Mouse (Mus musculus) midbrain, embryonic 16.5 days (tissue): Measurements from ENCODE around the gene Naip2. TPM values are rescaled to one million over a fixed set of nuclear protein-coding genes. Genes with fewer than 3 reads are reported as not detected.
A peak's percentile ranks its signal among the peaks of the same experiment; 100 is the strongest.
"Not testable (repeated sequence)": the region's sequence is repeated elsewhere in the genome, so short reads cannot be mapped to it uniquely, and the experiment has no call there.

Experiments used
- ATAC-seq: fragments of 200-750 bp; cut with Nextera tagmentation; 2 replicates; pipeline ENCODE4 v1.8.0; 2017; ENCODE audit warnings: moderate TSS enrichment
- H3K27ac ChIP-seq: fragments of 300-500 bp; sonication (generic); 2 replicates; pipeline ENCODE4 v1.5.1; 2014; ENCODE audit warnings: mild to moderate bottlenecking, low read length, mixed read lengths
- H3K27me3 ChIP-seq: fragments of 300-500 bp; sonication (generic); 2 replicates; pipeline ENCODE4 v1.6.1; 2014; ENCODE audit warnings: low read depth, low read length, mixed read lengths; ENCODE audit not compliant: control insufficient read depth, insufficient read depth
- H3K36me3 ChIP-seq: fragments of 300-500 bp; sonication (generic); 2 replicates; pipeline ENCODE4 v1.6.1; 2014; ENCODE audit warnings: mild to moderate bottlenecking, low read length, moderate library complexity, mixed read lengths; ENCODE audit not compliant: control insufficient read depth, insufficient read depth
- H3K4me1 ChIP-seq: fragments of 300-500 bp; sonication (generic); 2 replicates; pipeline ENCODE4 v1.6.1; 2014; ENCODE audit warnings: mild to moderate bottlenecking, low read length, mixed read lengths; ENCODE audit not compliant: control insufficient read depth, insufficient read depth
- H3K4me2 ChIP-seq: fragments of 300-500 bp; sonication (generic); 2 replicates; pipeline ENCODE4 v1.6.1; 2014; ENCODE audit warnings: mild to moderate bottlenecking, low read length, mixed read lengths
- H3K4me3 ChIP-seq: fragments of 300-500 bp; sonication (generic); 2 replicates; pipeline ENCODE4 v1.5.1; 2014; ENCODE audit warnings: low read depth, mild to moderate bottlenecking, low read length, moderate library complexity, mixed read lengths
- H3K9ac ChIP-seq: fragments of 300-500 bp; sonication (generic); 2 replicates; pipeline ENCODE4 v1.6.1; 2014; ENCODE audit warnings: low read depth, low read length, mixed read lengths
- H3K9me3 ChIP-seq: fragments of 300-500 bp; sonication (generic); replicated peaks from 2 replicates; pipeline ENCODE4 v1.6.1; 2014; ENCODE audit warnings: mild to moderate bottlenecking, low read length, mixed read lengths; ENCODE audit not compliant: control insufficient read depth, poor library complexity, severe bottlenecking
- WGBS: fragments of 180-500 bp; shearing (Covaris S2); extraction: QIAGEN DNeasy Blood & Tissue Kit; methylation state at CpG from one replicate; pipeline ENCODE4 v1.1.7; 2014; 5-methylcytosine and 5-hydroxymethylcytosine counted together
- polyA plus RNA-seq: library from polyadenylated mRNA; unstranded; fragments of >200 nt; fragmentation: Nextera tagmentation; extraction: Ambion mirVana; gene quantifications from 2 replicates; pipeline ENCODE4 v1.2.1, GENCODE M21; 2015

The Naip2 gene
- polyA plus RNA-seq, 1 experiment from 2014 or later: 0.06 TPM

DNA sequence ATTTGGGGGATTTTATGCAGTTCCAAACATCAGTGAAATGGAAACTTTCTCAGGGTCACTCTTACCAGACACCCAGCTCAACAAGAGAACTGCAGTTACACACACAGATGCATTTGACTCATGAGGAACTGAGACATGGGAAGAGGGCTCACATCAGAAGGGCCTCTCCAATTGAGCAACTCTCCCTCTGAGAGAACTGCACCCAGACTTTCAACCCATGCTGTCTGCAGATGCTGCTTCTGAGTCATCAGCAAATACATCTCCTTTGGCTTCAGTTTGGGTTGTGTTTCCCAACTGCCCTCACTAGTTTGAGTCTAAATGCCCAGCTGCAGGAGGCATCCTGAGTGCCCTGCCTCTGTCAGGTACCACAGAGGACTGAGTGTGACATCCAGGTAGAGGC is 18.8 kb downstream of the Naip2 start:
- not testable (repeated sequence) for H3K4me2 ChIP-seq, H3K4me1 ChIP-seq, ATAC-seq, H3K9me3 ChIP-seq, H3K9ac ChIP-seq, H3K27me3 ChIP-seq, H3K36me3 ChIP-seq, H3K27ac ChIP-seq, H3K4me3 ChIP-seq

DNA sequence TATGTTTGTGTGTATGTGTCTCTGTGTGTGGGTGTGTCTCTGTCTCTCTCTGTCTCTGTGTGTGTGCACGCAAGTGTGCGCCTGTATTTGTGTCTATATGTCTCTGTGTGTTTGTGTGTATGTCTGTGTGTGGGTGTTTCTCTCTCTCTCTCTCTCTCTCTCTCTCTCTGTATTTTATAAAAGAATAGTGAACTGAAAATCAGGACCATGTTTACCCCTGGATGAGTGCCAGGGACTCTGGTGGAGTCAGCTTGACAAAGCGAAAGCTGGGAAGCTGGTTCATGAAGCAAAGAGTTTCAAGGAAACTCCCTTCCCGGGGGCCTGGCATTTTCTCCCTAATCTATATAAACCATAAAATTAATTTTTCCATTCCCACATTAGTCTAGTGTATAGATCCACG is 27.5 kb downstream of the Naip2 start:
- not testable (repeated sequence) for H3K4me3 ChIP-seq, ATAC-seq, H3K4me2 ChIP-seq, H3K4me1 ChIP-seq, H3K27ac ChIP-seq, H3K36me3 ChIP-seq, H3K27me3 ChIP-seq, H3K9me3 ChIP-seq, H3K9ac ChIP-seq
- 84% methylated on average over 3 of the region's 5 CpGs for WGBS

DNA sequence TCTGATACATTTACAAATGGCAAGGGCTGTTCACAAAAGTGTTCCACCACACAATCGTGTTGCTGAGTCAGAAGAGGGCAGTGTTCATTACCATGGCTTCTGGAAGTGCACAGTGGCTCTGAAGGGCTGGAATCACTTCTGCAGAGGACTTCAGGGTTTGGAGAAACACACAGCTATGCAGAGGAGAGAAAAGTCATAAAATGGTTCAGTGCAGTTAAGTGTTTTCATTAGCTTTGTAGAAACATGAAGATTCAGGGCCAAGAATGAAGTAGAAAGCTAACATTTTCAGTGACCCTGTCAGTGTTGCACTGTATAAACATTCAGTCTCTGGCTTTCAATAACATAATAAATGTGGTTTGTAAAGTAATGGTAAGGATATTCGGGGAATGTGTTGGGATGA is 35.5 kb downstream of the Naip2 start:
- not testable (repeated sequence) for H3K9ac ChIP-seq, H3K4me2 ChIP-seq, H3K4me3 ChIP-seq, H3K9me3 ChIP-seq, H3K36me3 ChIP-seq, ATAC-seq, H3K27ac ChIP-seq, H3K4me1 ChIP-seq, H3K27me3 ChIP-seq
- WGBS: 79% methylated on average over 2 of the region's 2 CpGs

DNA sequence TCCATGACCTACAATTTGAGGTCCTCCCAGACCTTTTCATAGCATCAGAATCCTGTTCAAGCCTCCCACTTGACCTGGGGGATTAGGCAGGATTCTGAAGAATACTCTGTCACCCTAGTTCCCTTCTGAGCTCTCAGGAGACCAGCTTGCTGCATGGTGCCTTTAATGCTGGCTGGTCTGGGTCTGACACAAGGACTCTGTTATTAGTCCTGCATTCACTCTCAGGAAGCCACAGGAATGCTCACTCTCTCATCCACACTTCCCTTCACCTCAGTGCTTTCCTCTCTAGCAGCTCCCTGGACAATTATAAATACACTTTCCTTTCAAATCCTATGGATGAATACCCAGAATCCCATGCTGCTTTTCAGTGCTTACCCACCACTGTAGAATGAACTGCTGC is 39.4 kb downstream of the Naip2 start:
- not testable (repeated sequence) for H3K27ac ChIP-seq, ATAC-seq, H3K4me1 ChIP-seq, H3K4me3 ChIP-seq, H3K9me3 ChIP-seq, H3K27me3 ChIP-seq, H3K4me2 ChIP-seq, H3K9ac ChIP-seq, H3K36me3 ChIP-seq

DNA sequence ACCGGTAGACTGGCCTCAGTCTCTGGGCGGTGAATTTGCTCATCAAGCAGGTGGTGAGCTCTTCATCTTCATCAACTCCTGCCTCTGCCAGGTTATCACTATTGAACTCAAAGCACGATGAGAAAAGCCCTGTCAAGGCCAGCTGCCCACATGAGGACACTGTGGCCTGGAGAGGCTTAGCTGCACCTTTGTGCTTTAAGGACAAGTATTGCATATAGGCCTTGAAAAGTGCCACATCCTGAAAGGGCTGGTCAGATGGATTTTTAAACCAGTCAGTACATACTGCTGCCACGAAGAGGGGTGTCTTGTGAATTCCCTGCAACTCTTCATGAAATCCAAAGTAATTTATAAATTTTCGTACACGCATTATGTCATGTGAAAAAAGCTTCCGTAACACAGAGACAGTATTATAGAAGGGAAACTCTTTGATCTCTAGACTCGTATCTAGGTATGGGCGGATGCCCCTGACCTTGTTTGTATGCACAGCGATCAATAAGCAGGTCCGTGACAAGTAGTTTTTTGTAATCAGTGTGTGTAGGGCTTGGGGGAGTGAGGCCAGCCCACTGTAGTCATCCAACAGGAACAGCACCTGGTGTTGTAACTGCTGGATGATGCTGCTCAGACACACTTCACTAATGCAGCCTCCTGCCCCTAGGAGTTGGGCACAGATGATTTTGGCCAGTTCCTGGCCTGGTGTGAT is 40.6 kb downstream of the Naip2 start:
- H3K27ac ChIP-seq, H3K9me3 ChIP-seq, H3K4me2 ChIP-seq, ATAC-seq, H3K36me3 ChIP-seq, H3K9ac ChIP-seq, H3K4me3 ChIP-seq, H3K4me1 ChIP-seq, H3K27me3 ChIP-seq: not testable (repeated sequence)
- 82% methylated on average over 11 of the region's 11 CpGs for WGBS

DNA sequence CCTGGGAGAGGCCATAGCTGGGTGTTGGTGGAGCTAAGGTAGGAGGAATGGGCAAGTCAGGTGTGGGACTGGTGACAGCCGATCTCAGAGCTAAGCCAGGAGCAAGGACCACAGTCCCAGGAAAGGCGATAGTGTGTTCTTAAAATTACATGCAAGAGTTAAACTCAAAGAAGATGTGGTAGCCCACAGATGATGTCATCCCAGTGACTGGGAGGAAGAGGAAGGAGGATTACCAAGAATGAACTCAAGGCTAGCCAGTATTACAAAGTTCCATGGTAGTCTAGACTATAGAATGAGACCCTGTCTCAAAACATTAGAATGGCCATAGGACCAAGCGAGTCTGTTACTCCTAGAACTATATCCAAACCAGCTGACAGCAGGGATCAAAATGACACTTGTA is 45.3 kb downstream of the Naip2 start:
- Histone ChIP-seq H3K27me3 (no peaks in the 10 kb centered on the region), H3K27ac (no peak overlapping the region), H3K9ac (no peak overlapping the region), H3K9me3 (no peaks in the 10 kb centered on the region), H3K4me2 (no peak overlapping the region), H3K4me3 (no peak overlapping the region), H3K36me3 (no peaks in the 10 kb centered on the region), H3K4me1 (no peaks in the 10 kb centered on the region)
- WGBS: 93% methylated on average over 3 of the region's 3 CpGs
- no peak for ATAC-seq

DNA sequence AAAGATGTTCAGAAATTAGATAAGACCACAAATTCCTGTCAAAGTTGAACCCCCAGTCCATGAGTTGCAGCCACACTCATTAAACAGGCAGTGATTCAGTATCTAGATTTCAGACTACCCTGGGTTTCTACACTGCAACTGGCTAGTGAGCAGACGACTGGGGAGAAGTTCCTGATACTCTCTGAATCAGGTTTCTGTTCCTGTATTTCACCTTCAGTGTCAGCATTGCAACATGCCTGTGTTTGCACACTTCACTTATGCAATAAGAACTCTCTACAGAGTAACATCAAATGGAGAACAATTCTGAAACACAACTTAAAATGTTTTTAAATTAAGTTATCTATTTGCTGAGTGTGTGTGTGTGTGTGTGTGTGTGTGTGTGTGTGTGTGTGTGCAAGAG is 49.2 kb downstream of the Naip2 start:
- H3K36me3 ChIP-seq: no peaks in the 10 kb centered on the region
- no peak overlapping the region for H3K9ac ChIP-seq
- H3K4me3 ChIP-seq: no peak overlapping the region
- H3K4me2 ChIP-seq: no peak overlapping the region
- 47% methylated on average over 1 of the region's 1 CpGs for WGBS
- no peak overlapping the region for H3K27ac ChIP-seq
- H3K4me1 ChIP-seq: no peaks in the 10 kb centered on the region
- no peaks in the 10 kb centered on the region for H3K9me3 ChIP-seq
- no peak for ATAC-seq
- H3K27me3 ChIP-seq: no peaks in the 10 kb centered on the region

DNA sequence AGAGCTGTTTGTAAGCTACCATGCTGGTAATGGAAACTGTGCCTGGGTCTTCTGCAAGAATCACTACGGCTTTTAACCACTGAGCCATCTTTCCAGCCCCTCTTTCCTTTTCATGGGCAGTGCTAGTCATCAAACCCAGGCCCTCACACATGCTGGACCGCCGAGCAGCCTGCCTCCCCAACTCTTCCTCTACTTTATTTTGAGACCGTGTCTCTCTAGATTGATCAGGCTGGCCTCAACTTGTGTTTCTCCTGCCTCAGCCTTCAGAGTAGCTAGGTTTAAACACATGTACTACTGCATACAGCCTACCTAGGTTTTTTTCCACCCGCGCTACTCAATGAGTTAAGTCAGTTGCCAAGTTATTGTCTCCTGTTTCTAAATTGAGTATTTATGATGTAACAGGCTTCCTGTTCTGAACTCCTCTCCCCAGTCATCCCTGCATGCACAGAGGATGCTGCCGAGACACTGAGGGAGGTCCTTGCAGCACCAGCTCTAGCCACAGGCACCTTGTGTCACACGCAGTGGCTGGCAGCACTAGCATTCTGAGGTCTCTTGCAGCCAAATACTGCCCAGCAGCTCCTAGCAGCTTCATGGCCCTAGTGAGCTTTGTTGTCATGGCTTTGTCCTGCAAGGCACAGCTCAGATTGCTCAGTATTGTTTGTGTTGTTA is 60.1 kb downstream of the Naip2 start:
- ATAC-seq: no peak

DNA sequence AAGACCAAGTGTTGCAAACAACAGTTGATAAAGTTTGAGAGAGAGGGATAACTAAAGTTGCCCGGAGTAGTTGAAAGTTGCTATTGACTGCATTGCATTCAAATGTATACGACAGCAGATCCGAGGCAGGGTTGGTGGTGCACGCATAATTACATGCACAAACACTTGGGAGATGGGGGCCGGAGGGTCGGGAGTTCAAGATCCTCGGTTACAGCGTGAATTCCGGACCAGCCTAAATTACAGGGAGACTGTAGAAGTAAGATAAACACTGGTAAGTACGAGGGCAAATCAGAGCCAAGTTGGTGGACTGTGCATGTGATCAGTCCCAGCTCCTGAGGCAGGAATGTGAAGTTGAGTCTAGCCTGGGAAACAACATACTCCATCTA is 76.6 kb downstream of the Naip2 start:
- Histone ChIP-seq H3K36me3 (peaks cover 20% of the 10 kb centered on the region), H3K4me2 (peak overlapping the region; percentile 93), H3K9me3 (no peaks in the 10 kb centered on the region), H3K4me3 (peak overlapping the region; percentile 61), H3K27ac (no peak overlapping the region; the same call in 1 of the 2 replicates), H3K4me1 (peaks cover 14% of the 10 kb centered on the region), H3K27me3 (no peaks in the 10 kb centered on the region), H3K9ac (peak overlapping the region; percentile 82)
- 5% methylated on average over 10 of the region's 10 CpGs for WGBS
- ATAC-seq: peak; percentile 38

More for the DNA sequence above, 60.1 kb downstream of the Naip2 start:
- H3K4me3 ChIP-seq: no peak overlapping the region
- no peaks in the 10 kb centered on the region for H3K27me3 ChIP-seq
- H3K4me1 ChIP-seq: no peaks in the 10 kb centered on the region
- H3K27ac ChIP-seq: no peak overlapping the region
- no peaks in the 10 kb centered on the region for H3K9me3 ChIP-seq
- H3K9ac ChIP-seq: no peak overlapping the region
- WGBS: 90% methylated on average over 8 of the region's 8 CpGs
- H3K4me2 ChIP-seq: no peak overlapping the region
- peaks cover 17% of the 10 kb centered on the region for H3K36me3 ChIP-seq
